In the genomic region with DNA sequence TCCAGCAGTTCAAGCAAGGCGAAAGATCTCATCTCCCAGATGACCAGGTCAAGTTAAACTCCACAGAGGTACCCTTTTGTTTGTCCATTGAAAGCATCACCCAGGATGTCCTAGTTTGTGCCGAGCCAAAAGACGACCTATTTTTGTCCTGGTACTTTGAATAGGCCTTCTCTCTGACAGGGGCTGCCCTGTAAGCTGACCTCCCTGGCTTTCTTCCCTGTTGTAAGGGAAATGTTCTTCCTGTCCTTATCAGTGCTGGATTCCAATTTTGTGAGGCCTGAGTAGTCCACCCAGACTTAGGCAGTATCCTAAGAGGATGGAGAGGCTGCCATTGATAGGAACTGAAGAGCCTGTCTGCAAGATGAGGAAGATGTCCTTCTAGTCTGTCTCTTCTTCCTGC, we compare ENCODE assay signal across 17 mouse cellular contexts.
DNase-seq lines count a peak whose midpoint lies in the region; ATAC-seq and TF ChIP-seq lines count a peak whose summit lies in the region.
"Had no signal": no experiment of that assay in that cellular context is flagged by ENCODE, and none has a peak within 500 bp of the region (broad histone marks: within the 10 kb centered on the region; RNA-seq: fewer than 3 reads in every experiment).

No protein-coding gene starts in this region.

- no peak overlapping the region for H3K4me2 ChIP-seq in heart, postnatal 0 days (ENCODE audit: low read depth, low read length)
- H3K4me2 ChIP-seq: forebrain, embryonic 13.5 days had no signal

- WGBS in heart, postnatal 0 days: 23% methylated on average over 3 of the region's 3 CpGs

- no peak for TF ChIP-seq EP300 in heart, postnatal 0 days (IDR thresholded peaks at IDR 0.05; ENCODE audit: low read depth)

- no peaks in the 10 kb centered on the region for H3K36me3 ChIP-seq in heart, postnatal 0 days (replicated peaks; ENCODE audit: control insufficient read depth, insufficient read depth, low read length)
- H3K36me3 ChIP-seq: midbrain, embryonic 10.5 days had no signal

- ATAC-seq in heart, postnatal 0 days (ENCODE audit: insufficient read depth, low read depth): 0 out of 2 replicates have a peak, but pooled peaks have one; percentile 36
- ATAC-seq: forebrain, embryonic 13.5 days had no signal

- H3K4me3 ChIP-seq in heart, postnatal 0 days (ENCODE audit: low read depth, low read length): no peak overlapping the region
- H3K4me3 ChIP-seq: forebrain, embryonic 13.5 days; midbrain, embryonic 10.5 days had no signal

- no peaks in the 10 kb centered on the region for H3K9me3 ChIP-seq in heart, postnatal 0 days (replicated peaks; ENCODE audit: control insufficient read depth, low read length)
- H3K9me3 ChIP-seq: forebrain, embryonic 13.5 days; midbrain, embryonic 10.5 days had no signal

- H3K27me3 ChIP-seq in heart, postnatal 0 days (ENCODE audit: control insufficient read depth, insufficient read depth, low read length): no peaks in the 10 kb centered on the region
- H3K27me3 ChIP-seq: CH12.LX; forebrain, embryonic 13.5 days had no signal

- peak; percentile 34 to 58 for DNase-seq in adrenal gland, postnatal 36 days
- DNase-seq in adrenal gland, postnatal 14 days: no peak
- DNase-seq in kidney, postnatal 36 days: peak; percentile 19 to 42
- DNase-seq in kidney, adult 11 months: no peak
- DNase-seq in right cerebral cortex, postnatal 10 days (ENCODE audit: low spot score in 2 of 2): peak; percentile 18 to 32
- no peak for DNase-seq in right cerebral cortex, postnatal 14 days
- DNase-seq in heart, postnatal 0 days (ENCODE audit: low spot score): no peak
- DNase-seq in left cerebral cortex, adult 8-10 months (ENCODE audit: low spot score in 2 of 2): no peak
- DNase-seq: cerebellum, adult 9-10 months; embryo, embryonic 11 days; kidney, postnatal 10 days; liver; lung, adult 2 months; lung, postnatal 4 days had no signal

- no peak overlapping the region for H3K27ac ChIP-seq in heart, postnatal 0 days (ENCODE audit: low read depth)
- H3K27ac ChIP-seq: forebrain, embryonic 13.5 days; midbrain, embryonic 10.5 days had no signal

- no peak overlapping the region for H3K9ac ChIP-seq in heart, postnatal 0 days (replicated peaks; ENCODE audit: low read depth, low read length)
- H3K9ac ChIP-seq: forebrain, embryonic 13.5 days had no signal

- H3K4me1 ChIP-seq in heart, postnatal 0 days (ENCODE audit: control insufficient read depth, insufficient read depth): peaks cover 24% of the 10 kb centered on the region
- H3K4me1 ChIP-seq: forebrain, embryonic 13.5 days; midbrain, embryonic 10.5 days had no signal

- TF ChIP-seq CTCF in heart, postnatal 0 days (IDR thresholded peaks at IDR 0.05; ENCODE audit: low read depth): no peak

Comparison
In these comparisons a context has a peak if more than half of its experiments do, and no peak if none do; other contexts are left out.
1. DNase-seq: peak in adrenal gland, postnatal 36 days (2 of 2), kidney, postnatal 36 days (2 of 2) and right cerebral cortex, postnatal 10 days (2 of 2); none in adrenal gland, postnatal 14 days (single experiment), kidney, adult 11 months (single experiment), right cerebral cortex, postnatal 14 days (single experiment), heart, postnatal 0 days (single experiment) and left cerebral cortex, adult 8-10 months (0 of 2).